In genomic region chr4:44104195-44104917, GRCm38 (mm10) we compare ENCODE assay signal across 14 mouse cellular contexts. TPM values are rescaled to one million over a fixed set of nuclear protein-coding genes. Genes with fewer than 3 reads are reported as not detected.
DNase-seq lines count a peak whose midpoint lies in the region; ATAC-seq and TF ChIP-seq lines count a peak whose summit lies in the region.
"Had no signal": no experiment of that assay in that cellular context is flagged by ENCODE, and none has a peak within 500 bp of the region (broad histone marks: within the 10 kb centered on the region; RNA-seq: fewer than 3 reads in every experiment).

No protein-coding gene starts in this region.

- H3K4me3 ChIP-seq in intestine, embryonic 14.5 days (ENCODE audit: low read depth, low read length) = no peak overlapping the region
- no peak overlapping the region for H3K4me3 ChIP-seq in intestine, embryonic 16.5 days (ENCODE audit: low read length)
- H3K4me3 ChIP-seq in embryonic facial prominence, embryonic 12.5 days = no peak overlapping the region
- no peak overlapping the region for H3K4me3 ChIP-seq in heart, postnatal 0 days (ENCODE audit: low read depth, low read length)
- H3K4me3 ChIP-seq in limb, embryonic 13.5 days = no peak overlapping the region
- H3K4me3 ChIP-seq in forebrain, postnatal 0 days (ENCODE audit: low read depth, low read length) = no peak overlapping the region
- H3K4me3 ChIP-seq: erythroblast, embryonic 14.5 days; liver, embryonic 13.5 days had no signal

- H3K27ac ChIP-seq in intestine, embryonic 14.5 days (ENCODE audit: low read depth) = 0 out of 2 replicates have a peak overlapping the region, but pooled peaks have one; percentile 6
- H3K27ac ChIP-seq in intestine, embryonic 16.5 days (ENCODE audit: low read length) = no peak overlapping the region; the same call in 1 of the 2 replicates
- H3K27ac ChIP-seq in embryonic facial prominence, embryonic 12.5 days = peak overlapping the region; percentile 41; the same call in 1 of the 2 replicates
- no peak overlapping the region for H3K27ac ChIP-seq in heart, postnatal 0 days (ENCODE audit: low read depth)
- peak overlapping the region; percentile 44; the same call in 1 of the 2 replicates for H3K27ac ChIP-seq in limb, embryonic 13.5 days
- no peak overlapping the region for H3K27ac ChIP-seq in forebrain, postnatal 0 days (ENCODE audit: low read depth, low read length)
- H3K27ac ChIP-seq: liver, embryonic 13.5 days had no signal

- no peaks in the 10 kb centered on the region for H3K36me3 ChIP-seq in intestine, embryonic 14.5 days (ENCODE audit: control insufficient read depth, insufficient read depth, low read length)
- H3K36me3 ChIP-seq in intestine, embryonic 16.5 days (ENCODE audit: control insufficient read depth, insufficient read depth, low read length) = no peaks in the 10 kb centered on the region
- H3K36me3 ChIP-seq in embryonic facial prominence, embryonic 12.5 days = no peaks in the 10 kb centered on the region
- no peaks in the 10 kb centered on the region for H3K36me3 ChIP-seq in heart, postnatal 0 days (replicated peaks; ENCODE audit: control insufficient read depth, insufficient read depth, low read length)
- no peaks in the 10 kb centered on the region for H3K36me3 ChIP-seq in limb, embryonic 13.5 days
- no peaks in the 10 kb centered on the region for H3K36me3 ChIP-seq in forebrain, postnatal 0 days (ENCODE audit: insufficient read depth)
- H3K36me3 ChIP-seq: liver, embryonic 13.5 days had no signal

- H3K4me2 ChIP-seq in intestine, embryonic 14.5 days (ENCODE audit: low read length) = no peak overlapping the region
- no peak overlapping the region for H3K4me2 ChIP-seq in intestine, embryonic 16.5 days (ENCODE audit: low read depth, low read length)
- H3K4me2 ChIP-seq in embryonic facial prominence, embryonic 12.5 days (replicated peaks) = no peak overlapping the region
- H3K4me2 ChIP-seq in heart, postnatal 0 days (ENCODE audit: low read depth, low read length) = peak overlapping the region; percentile 5; the same call in 1 of the 2 replicates
- peak overlapping the region; percentile 14; the same call in 1 of the 2 replicates for H3K4me2 ChIP-seq in limb, embryonic 13.5 days (replicated peaks)
- H3K4me2 ChIP-seq in forebrain, postnatal 0 days (ENCODE audit: low read depth) = no peak overlapping the region
- H3K4me2 ChIP-seq: liver, embryonic 13.5 days had no signal

- H3K27me3 ChIP-seq in intestine, embryonic 14.5 days (replicated peaks; ENCODE audit: control insufficient read depth, insufficient read depth, low read length) = no peaks in the 10 kb centered on the region
- H3K27me3 ChIP-seq in intestine, embryonic 16.5 days (replicated peaks; ENCODE audit: control insufficient read depth, insufficient read depth, low read length) = no peaks in the 10 kb centered on the region
- H3K27me3 ChIP-seq in embryonic facial prominence, embryonic 12.5 days = no peaks in the 10 kb centered on the region
- no peaks in the 10 kb centered on the region for H3K27me3 ChIP-seq in heart, postnatal 0 days (ENCODE audit: control insufficient read depth, insufficient read depth, low read length)
- H3K27me3 ChIP-seq in limb, embryonic 13.5 days = no peaks in the 10 kb centered on the region
- no peaks in the 10 kb centered on the region for H3K27me3 ChIP-seq in forebrain, postnatal 0 days (ENCODE audit: insufficient read depth, low read length)
- H3K27me3 ChIP-seq: Patski had no signal

- no peak for DNase-seq in intestine, embryonic 14.5 days (ENCODE audit: low spot score)
- DNase-seq in heart, postnatal 0 days (ENCODE audit: low spot score) = peak; percentile 51
- no peak for DNase-seq in forebrain, postnatal 0 days
- no peak for DNase-seq in right cerebral cortex, postnatal 14 days
- DNase-seq: adrenal gland, postnatal 25 days; cerebellum, adult 2 months; gastrocnemius, postnatal 10 days; liver, embryonic 13.5 days had no signal

- 31% methylated on average over 8 of the region's 8 CpGs for WGBS in intestine, embryonic 14.5 days
- 35% methylated on average over 8 of the region's 8 CpGs for WGBS in intestine, embryonic 16.5 days
- WGBS in embryonic facial prominence, embryonic 12.5 days = 26% methylated on average over 8 of the region's 8 CpGs
- 44% methylated on average over 8 of the region's 8 CpGs for WGBS in heart, postnatal 0 days
- WGBS in limb, embryonic 13.5 days = 10% methylated on average over 8 of the region's 8 CpGs
- WGBS in forebrain, postnatal 0 days = 53% methylated on average over 8 of the region's 8 CpGs

- TF ChIP-seq CTCF in heart, postnatal 0 days (IDR thresholded peaks at IDR 0.05; ENCODE audit: low read depth) = no peak
- no peak for TF ChIP-seq CTCF in forebrain, postnatal 0 days (IDR thresholded peaks at IDR 0.05; ENCODE audit: low read depth)

- H3K4me1 ChIP-seq in intestine, embryonic 14.5 days (replicated peaks; ENCODE audit: control insufficient read depth, insufficient read depth, low read length) = peaks cover 18% of the 10 kb centered on the region; the same call in 1 of the 2 replicates
- peaks cover 27% of the 10 kb centered on the region for H3K4me1 ChIP-seq in intestine, embryonic 16.5 days (ENCODE audit: control insufficient read depth, insufficient read depth, low read length)
- H3K4me1 ChIP-seq in embryonic facial prominence, embryonic 12.5 days = peaks cover 29% of the 10 kb centered on the region
- peaks cover 3% of the 10 kb centered on the region; the same call in 1 of the 2 replicates for H3K4me1 ChIP-seq in heart, postnatal 0 days (ENCODE audit: control insufficient read depth, insufficient read depth)
- peaks cover 32% of the 10 kb centered on the region for H3K4me1 ChIP-seq in limb, embryonic 13.5 days
- no peaks in the 10 kb centered on the region; the same call in 1 of the 2 replicates for H3K4me1 ChIP-seq in forebrain, postnatal 0 days (ENCODE audit: insufficient read depth)

- no peaks in the 10 kb centered on the region for H3K9me3 ChIP-seq in intestine, embryonic 14.5 days (ENCODE audit: control insufficient read depth, low read length)
- no peaks in the 10 kb centered on the region for H3K9me3 ChIP-seq in intestine, embryonic 16.5 days (ENCODE audit: control insufficient read depth, low read length)
- no peaks in the 10 kb centered on the region for H3K9me3 ChIP-seq in embryonic facial prominence, embryonic 12.5 days
- no peaks in the 10 kb centered on the region for H3K9me3 ChIP-seq in heart, postnatal 0 days (replicated peaks; ENCODE audit: control insufficient read depth, low read length)
- no peaks in the 10 kb centered on the region for H3K9me3 ChIP-seq in limb, embryonic 13.5 days
- no peaks in the 10 kb centered on the region for H3K9me3 ChIP-seq in forebrain, postnatal 0 days (ENCODE audit: low read length)
- H3K9me3 ChIP-seq: liver, embryonic 13.5 days had no signal

- H3K9ac ChIP-seq in intestine, embryonic 14.5 days (ENCODE audit: low read length) = no peak overlapping the region
- no peak overlapping the region for H3K9ac ChIP-seq in intestine, embryonic 16.5 days (ENCODE audit: low read depth, low read length)
- H3K9ac ChIP-seq in embryonic facial prominence, embryonic 12.5 days = no peak overlapping the region
- H3K9ac ChIP-seq in heart, postnatal 0 days (replicated peaks; ENCODE audit: low read depth, low read length) = no peak overlapping the region
- no peak overlapping the region for H3K9ac ChIP-seq in limb, embryonic 13.5 days
- H3K9ac ChIP-seq in forebrain, postnatal 0 days = no peak overlapping the region
- H3K9ac ChIP-seq: liver, embryonic 13.5 days had no signal

- ATAC-seq in intestine, embryonic 14.5 days (replicated peaks; ENCODE audit: low FRiP score, low TSS enrichment, low read depth) = no peak
- no peak for ATAC-seq in intestine, embryonic 16.5 days
- ATAC-seq in embryonic facial prominence, embryonic 12.5 days (ENCODE audit: insufficient number of reproducible peaks, insufficient read depth, low FRiP score, low TSS enrichment) = no peak
- peak; percentile 20; the same call in 1 of the 2 replicates for ATAC-seq in heart, postnatal 0 days (ENCODE audit: insufficient read depth, low read depth)
- no peak for ATAC-seq in limb, embryonic 13.5 days (ENCODE audit: low FRiP score, low read depth)
- ATAC-seq in forebrain, postnatal 0 days = no peak
- ATAC-seq in inflammation-experienced regulatory T-cells, adult 6 months = no peak
- ATAC-seq: Patski had no signal

- 0 out of 2 replicates have a peak, but pooled peaks have one; percentile 50 for TF ChIP-seq EP300 in heart, postnatal 0 days (IDR thresholded peaks at IDR 0.05; ENCODE audit: low read depth)

RNA-seq across cellular contexts. Expression of gene Gne, which starts 20.4 kb away (rescaled TPM):
- polyA plus RNA-seq in intestine, embryonic 14.5 days (2014; fragmentation: Nextera tagmentation; extraction: Ambion mirVana) = 41.5 and 42.3 TPM in 2 replicates
- 50.4 and 57.2 TPM in 2 replicates for polyA plus RNA-seq in intestine, embryonic 16.5 days (2015; fragmentation: Nextera tagmentation; extraction: Ambion mirVana)
- 20.4 and 23.8 TPM in 2 replicates for polyA plus RNA-seq in embryonic facial prominence, embryonic 12.5 days (2016; fragmentation: Nextera tagmentation; extraction: Ambion mirVana)
- 44.0 and 45.5 TPM in 2 replicates for total RNA-seq in heart, postnatal 0 days (2014; rRNA removed; ENCODE audit: low replicate concordance)
- polyA plus RNA-seq in heart, postnatal 0 days (2015; fragmentation: Nextera tagmentation; extraction: Ambion mirVana) = 24.2 and 25.5 TPM in 2 replicates
- 22.9 and 24.8 TPM in 2 replicates for polyA plus RNA-seq in limb, embryonic 13.5 days (2015; fragmentation: Nextera tagmentation; extraction: Ambion mirVana)
- 34.2 and 36.5 TPM in 2 replicates for total RNA-seq in forebrain, postnatal 0 days (2014; rRNA removed)
- polyA plus RNA-seq in forebrain, postnatal 0 days (2015; fragmentation: Nextera tagmentation; extraction: Ambion mirVana) = 22.1 and 25.2 TPM in 2 replicates
- polyA plus RNA-seq in inflammation-experienced regulatory T-cells, adult 6 months (2017; shearing (Covaris generic)) = 10 to 100 TPM; 13.2 to 20.6 (median 19.4) TPM

Comparison
In these comparisons a context has a peak if more than half of its experiments do, and no peak if none do; other contexts are left out.
1. H3K27ac ChIP-seq: peak in intestine, embryonic 14.5 days (single experiment), embryonic facial prominence, embryonic 12.5 days (single experiment) and limb, embryonic 13.5 days (single experiment); none in intestine, embryonic 16.5 days (single experiment), heart, postnatal 0 days (single experiment) and forebrain, postnatal 0 days (single experiment).
2. H3K4me2 ChIP-seq: peak in heart, postnatal 0 days (single experiment) and limb, embryonic 13.5 days (single experiment); none in intestine, embryonic 14.5 days (single experiment), intestine, embryonic 16.5 days (single experiment), embryonic facial prominence, embryonic 12.5 days (single experiment) and forebrain, postnatal 0 days (single experiment).